Mouse (Mus musculus) brain, embryonic 14.5 days (tissue): ENCODE data around the gene Ndufa9. TPM values are rescaled to one million over a fixed set of nuclear protein-coding genes. Genes with fewer than 3 reads are reported as not detected.

Experiments
- DNase-seq: peaks from one replicate; pipeline ENCODE4 v3.0.0-alpha.2; 2011; ENCODE audit warnings: low read depth
- CTCF ChIP-seq: fragments of 200-500 bp; IDR thresholded peaks from 2 replicates; pipeline ENCODE4 v1.5.1; 2012; ENCODE audit warnings: inconsistent platforms, mild to moderate bottlenecking, moderate library complexity, borderline replicate concordance; ENCODE audit not compliant: insufficient read depth, insufficient read length; ENCODE audit errors: extremely low read depth
- POLR2A ChIP-seq: fragments of 200-500 bp; IDR thresholded peaks from 2 replicates; pipeline ENCODE4 v1.6.1; 2012; ENCODE audit warnings: mild to moderate bottlenecking, inconsistent platforms, borderline replicate concordance; ENCODE audit not compliant: poor library complexity, insufficient read depth, insufficient read length, severe bottlenecking; ENCODE audit errors: extremely low read depth
- polyA plus RNA-seq: library from polyadenylated mRNA; depleted of rRNA; stranded (reverse); fragments of >200 nt; gene quantifications from 2 replicates; pipeline ENCODE4 v1.2.3, GENCODE M21; 2012; rRNA removed

Gene Ndufa9
- 95.3 and 99.2 TPM in 2 replicates for polyA plus RNA-seq

DNA sequence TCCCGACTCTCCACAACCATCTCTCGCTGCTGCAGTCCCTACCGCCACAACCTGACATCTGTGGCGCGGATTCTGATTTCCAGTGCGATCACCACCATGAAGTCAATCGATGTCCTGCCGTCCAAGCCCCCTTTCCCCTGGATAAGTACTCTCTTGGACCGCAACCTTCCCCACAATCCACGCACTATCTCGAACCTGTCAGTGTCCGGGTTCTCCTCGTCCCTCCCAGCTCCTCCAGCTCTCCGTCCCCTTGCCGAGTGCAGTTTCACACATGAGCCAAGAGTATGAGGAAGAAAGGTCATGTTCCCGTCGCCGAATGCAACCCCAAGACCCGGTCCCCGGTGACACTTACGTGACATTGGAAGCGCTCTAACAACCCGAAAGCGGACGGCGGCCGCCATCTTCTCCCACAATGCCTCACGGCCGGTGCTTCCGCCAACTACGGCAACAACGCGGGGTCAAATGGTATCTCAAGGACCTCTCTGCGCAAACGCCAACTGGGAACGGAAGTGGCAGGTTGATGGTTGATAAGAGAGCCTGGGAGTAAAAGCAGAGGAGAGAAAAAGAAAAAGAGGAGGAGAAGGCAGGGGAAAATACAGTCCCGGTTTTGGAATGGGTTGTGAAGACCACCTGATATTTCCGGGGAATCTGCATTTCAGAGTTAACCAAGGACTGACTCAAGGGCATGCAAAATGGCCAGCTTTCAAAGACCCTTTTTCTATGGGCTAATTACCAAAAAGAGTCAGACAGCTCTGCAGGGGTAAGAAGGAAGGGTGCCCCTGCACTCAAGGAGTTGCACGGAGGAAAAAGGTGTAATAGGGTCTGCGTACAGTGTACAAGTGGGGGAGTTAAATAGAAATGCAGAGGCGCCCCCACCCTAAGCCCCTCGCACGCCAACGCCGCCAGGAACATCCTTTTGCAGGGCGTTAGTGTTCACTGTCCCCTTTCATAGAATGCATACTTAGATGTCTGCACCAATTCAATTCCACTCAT, at the start of gene Ndufa9:
Ndufa9 (minus strand) TSS at position 425 of the 993 bp plus-strand sequence.
- DNase-seq: peak; percentile 98
- TF ChIP-seq POLR2A (peak; percentile 54; the same call in 1 of the 2 replicates), CTCF (no peak)

DNA sequence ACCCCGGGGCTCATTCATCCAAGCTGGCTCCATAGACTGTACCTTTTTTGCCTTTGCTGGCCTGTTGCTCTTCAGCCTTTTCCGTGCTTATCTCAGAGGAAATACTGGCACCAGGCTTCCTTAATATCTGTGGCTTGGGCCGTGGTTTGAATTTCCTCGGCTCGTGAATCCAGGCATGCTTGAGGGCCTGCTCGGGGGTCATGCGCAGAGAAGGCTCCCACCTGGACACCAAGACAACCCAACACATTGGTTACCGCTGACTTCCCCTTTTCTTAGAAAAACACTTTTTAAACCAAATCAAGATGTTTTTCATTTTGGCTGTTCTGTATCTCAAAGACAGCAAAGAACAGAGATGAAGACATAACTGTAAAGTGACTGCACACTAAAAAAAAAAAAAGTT, 28.2 kb upstream of the Ndufa9 start:
- no peak for DNase-seq
- no peak for TF ChIP-seq CTCF
- no peak for TF ChIP-seq POLR2A

DNA sequence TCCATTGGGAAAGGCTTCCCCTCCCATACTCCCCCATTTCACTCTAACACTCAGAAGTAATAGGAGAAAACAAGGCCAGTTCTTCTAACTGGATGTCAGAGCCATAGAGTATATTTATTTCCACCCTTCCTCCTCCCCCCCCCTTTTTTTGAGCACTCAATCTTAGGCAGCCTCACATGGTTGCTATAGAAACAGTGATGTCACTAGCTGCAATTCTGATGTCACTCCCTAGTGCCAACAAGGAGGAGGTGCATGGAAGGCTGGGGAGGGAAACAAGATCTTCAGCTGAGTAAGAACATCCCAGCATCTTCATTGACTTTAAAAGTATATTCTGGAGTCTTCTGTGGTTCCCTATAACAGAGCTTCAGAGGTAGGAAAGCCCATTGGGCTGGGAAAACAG, 3.9 kb upstream of the Ndufa9 start, which contains the start of gene Akap3:
Akap3 (plus strand) TSS at position 218 of the 400 bp plus-strand sequence.
- peak; percentile 25 for DNase-seq
- no peak for TF ChIP-seq POLR2A
- TF ChIP-seq CTCF: no peak

DNA sequence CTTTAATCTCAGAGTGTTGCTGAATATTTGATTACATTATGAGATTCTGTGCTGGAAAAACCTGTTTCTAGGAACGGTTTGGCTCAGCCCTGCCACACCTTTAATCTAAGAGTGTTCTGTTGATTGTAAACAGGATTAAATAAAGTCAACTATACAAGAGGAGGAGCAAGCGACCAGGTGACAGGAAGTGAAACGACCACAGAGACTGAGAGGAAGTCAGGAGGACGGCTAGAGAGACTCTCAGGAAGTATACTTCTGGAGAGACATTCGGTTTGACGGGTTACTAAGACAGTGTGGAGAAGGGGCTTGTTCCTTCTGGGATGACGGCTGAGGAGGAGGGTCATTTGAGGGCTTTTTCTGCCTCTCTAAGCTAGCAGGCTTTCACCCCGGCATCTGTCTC, 12.3 kb downstream of the Ndufa9 start:
- TF ChIP-seq POLR2A: no peak
- TF ChIP-seq CTCF: no peak
- no peak for DNase-seq

DNA sequence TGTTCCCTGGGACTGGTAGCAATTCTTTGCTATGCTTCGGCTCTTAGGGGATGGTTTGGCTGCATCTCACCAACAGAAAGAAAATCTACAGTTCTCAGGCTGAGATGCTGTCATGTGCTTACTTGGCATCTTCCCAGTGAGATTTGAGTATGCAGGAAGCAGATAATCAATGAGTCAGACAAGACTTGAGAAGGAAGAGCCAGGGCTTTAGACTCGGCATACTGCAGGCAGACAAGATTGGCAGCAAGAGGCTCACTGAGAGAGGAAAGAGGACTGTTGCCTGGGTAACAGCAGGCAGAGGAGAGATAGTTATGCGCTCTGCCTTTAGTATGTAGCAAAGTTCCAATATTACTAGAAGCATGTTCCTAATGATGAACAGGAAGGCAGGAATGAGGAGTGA, 25.8 kb downstream of the Ndufa9 start:
- DNase-seq: peak; percentile 35
- TF ChIP-seq POLR2A (no peak), CTCF (no peak)

DNA sequence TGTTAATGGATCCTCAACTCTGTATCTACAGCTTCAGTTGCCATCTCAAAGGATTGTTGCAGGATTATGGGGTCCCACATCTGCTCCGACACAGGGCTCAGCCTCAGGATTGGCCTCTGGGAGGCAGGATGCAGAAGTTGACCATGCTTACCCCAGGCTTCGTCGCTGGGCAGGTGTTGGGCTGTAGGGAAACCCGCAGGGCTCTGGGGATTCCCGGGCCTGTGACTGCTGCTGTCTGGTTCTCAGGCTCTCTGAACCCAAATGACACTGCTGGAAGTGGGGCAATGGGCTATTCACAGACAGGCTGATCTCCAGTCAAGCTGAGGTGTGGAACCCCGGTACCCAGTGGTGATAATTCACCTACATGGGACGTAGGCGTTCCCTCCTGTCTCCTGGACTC, 32.6 kb downstream of the Ndufa9 start:
- no peak for DNase-seq
- TF ChIP-seq CTCF (no peak), POLR2A (no peak)

DNA sequence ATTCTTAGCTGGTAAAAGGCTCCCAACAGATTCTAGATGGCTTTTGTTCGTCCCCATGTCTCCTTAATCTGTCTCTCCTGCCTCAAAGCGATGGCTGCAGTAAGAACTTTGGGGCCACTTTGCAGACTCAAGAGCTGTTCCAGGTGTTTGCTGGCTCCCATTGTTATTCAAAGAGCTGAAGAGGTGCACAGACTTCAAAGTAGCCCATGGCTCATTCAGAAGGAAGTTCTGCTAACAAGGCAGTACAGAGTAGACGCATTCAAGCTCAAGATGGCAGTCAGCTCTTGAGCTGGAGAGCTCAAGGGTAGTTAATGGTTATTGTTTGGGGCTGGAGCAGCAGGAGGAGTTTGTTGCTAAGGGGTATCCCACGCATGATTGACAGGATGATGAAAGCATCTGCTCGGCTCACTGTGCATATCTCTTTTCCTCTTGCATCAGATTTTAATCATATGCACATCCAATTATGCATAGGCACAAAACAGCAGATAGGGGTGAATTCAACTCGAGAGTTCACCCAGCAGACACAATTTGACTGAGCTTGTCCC, 33.7 kb downstream of the Ndufa9 start:
- TF ChIP-seq POLR2A: no peak
- no peak for TF ChIP-seq CTCF
- DNase-seq: peak; percentile 57

DNA sequence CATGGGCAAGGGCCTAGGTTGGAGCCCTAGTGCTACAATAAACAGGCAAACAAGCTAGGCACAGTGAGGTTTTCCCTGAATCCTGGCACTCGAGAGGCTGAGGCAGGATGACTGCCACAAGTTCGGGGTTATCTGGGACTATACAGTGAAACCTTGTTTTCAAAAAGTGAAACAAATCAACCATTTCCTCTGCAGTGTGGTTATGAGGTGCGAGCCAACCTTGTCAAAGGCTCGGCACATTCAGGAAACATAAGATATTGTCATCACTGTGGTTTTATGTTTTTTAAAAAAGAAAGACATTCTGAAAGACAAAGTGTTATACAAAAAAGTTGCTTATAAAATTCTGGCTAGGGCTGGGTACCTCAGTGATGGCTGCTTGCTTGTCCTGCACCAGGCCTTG, 37.5 kb downstream of the Ndufa9 start:
- TF ChIP-seq POLR2A (no peak), CTCF (no peak)
- no peak for DNase-seq

DNA sequence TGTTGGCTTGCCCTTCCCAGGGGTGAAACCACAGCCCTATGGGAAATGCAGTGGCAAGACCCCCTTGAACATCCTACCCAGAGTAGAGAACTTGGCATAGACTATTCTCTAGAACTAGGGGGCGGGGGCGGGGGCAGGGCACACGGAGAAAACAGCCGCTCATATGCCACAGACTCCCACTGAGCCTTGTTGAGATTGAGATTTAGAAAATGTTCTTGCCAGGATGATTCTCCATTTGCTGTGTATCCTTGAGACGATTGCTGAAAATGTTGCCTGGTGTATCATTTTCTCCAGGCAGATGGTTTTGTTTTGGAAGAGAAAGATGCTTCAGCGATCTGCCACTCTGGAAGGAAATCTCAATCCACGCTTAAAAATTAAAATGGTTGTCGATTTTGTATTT, 40.4 kb downstream of the Ndufa9 start:
- no peak for DNase-seq

DNA sequence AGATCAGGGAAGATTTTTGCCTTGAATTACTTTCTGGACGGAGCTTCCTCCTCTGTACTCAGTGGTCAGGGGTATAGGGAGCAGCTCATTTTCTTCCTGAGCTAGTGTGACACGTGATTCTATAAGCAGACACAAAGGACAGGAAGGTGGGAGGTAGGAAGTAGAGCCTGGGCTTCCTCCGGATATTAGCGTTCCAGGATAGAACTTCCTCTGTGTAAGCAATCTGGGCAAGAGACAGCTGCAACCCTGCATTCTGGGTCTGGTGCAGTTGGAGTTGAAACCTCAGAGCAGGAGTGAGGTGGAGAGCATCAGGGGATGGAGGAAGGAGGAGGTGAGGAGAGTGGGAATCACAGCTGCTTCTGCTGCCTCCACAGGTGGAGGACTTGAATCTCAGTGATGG, 40.8 kb downstream of the Ndufa9 start:
- TF ChIP-seq CTCF (no peak), POLR2A (no peak)

More for the DNA sequence above, 40.4 kb downstream of the Ndufa9 start:
- TF ChIP-seq POLR2A (no peak), CTCF (no peak)

DNA sequence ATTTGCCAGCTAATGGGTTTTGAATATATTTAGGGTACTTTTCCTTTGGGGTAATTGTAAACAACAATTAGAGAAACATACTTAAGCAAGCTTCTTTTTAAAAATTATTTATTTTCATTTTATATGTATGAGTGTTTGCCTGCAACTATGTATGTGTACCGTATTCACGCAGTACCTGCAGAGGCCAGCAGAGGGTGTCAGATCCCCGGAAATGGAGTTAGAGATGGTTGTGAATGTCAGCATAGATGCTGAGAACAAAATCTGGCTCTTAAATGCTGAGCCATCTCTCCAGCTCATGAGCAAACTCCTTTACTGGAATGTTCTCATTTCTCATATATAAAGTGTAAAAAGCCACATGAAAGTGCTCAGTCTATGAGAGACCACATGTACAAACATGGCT, 42.2 kb downstream of the Ndufa9 start:
- no peak for DNase-seq
- TF ChIP-seq CTCF (peak; percentile 38; the same call in 1 of the 2 replicates), POLR2A (no peak)

More for the DNA sequence above, 40.8 kb downstream of the Ndufa9 start:
- no peak for DNase-seq
